Mouse (Mus musculus): ENCODE data around the gene Amhr2. TPM values are rescaled to one million over a fixed set of nuclear protein-coding genes. Genes with fewer than 3 reads are reported as not detected.

Amhr2 gene
- polyA plus RNA-seq (2016; fragmentation: Nextera tagmentation; extraction: Ambion mirVana), result 0.10 and 0.50 TPM in 2 replicates

DNA sequence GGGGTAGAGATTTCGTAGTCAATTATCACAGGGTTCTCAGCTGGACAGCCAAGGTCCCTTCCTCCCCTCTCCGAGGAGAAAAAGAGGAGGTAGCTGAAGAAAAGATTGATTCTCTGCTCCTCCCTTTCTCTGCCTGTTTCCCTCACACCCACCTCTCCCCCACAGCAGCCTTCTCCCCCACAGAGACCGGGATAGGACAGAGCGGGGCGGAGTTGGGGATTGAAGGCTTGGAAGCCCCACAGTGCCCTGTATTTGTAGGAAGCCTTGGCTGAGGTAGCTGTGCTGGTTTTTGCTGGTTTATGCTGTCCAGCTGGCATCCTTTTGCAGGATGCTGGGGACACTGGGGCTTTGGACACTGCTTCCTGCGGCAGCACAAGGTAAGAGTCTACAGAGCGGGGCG lies at the start of gene Amhr2:
Gene Amhr2 (plus strand): TSS at position 222 of the 400 bp plus-strand sequence.
- no peaks in the 10 kb centered on the region for H3K9me3 ChIP-seq (replicated peaks)
- peaks cover 9% of the 10 kb centered on the region for H3K4me1 ChIP-seq
- WGBS, result 68% methylated on average over 8 of the region's 8 CpGs

DNA sequence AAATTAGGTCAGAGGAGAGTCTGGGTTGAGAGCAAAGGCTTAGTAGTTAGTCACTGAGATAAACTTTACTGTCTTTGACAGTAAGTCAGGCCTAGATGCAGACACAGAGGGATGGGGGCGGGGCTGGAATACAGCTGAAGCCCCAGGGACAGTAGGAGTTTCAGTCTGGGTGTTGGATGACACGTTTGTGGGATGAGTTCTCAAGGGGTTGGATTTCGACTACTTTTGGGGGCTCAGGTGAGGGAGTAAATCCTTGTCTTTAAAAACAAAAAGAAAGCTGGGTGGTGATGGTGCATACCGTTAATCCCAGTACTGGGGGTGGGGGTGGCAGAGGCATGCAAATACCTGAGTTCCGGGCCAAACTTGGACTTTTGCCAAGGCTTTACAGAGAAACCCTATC lies 46.5 kb upstream of the Amhr2 start:
- H3K4me3 ChIP-seq, result peak overlapping the region; percentile 55; the same call in 1 of the 2 replicates
- H3K36me3 ChIP-seq, result no peaks in the 10 kb centered on the region
- no peak for DNase-seq (ENCODE audit: low spot score)
- peaks cover 35% of the 10 kb centered on the region for H3K4me1 ChIP-seq
- no peak overlapping the region for H3K27ac ChIP-seq (replicated peaks)
- H3K27me3 ChIP-seq (ENCODE audit: low read depth, poor library complexity, severe bottlenecking), result peaks cover 50% of the 10 kb centered on the region
- H3K9me3 ChIP-seq (replicated peaks), result no peaks in the 10 kb centered on the region
- WGBS, result 14% methylated on average over 5 of the region's 5 CpGs

More for the DNA sequence above, at the start of gene Amhr2:
- Histone ChIP-seq H3K27ac (replicated peaks) (no peak within 1 kb of the TSS), H3K27me3 (ENCODE audit: low read depth, poor library complexity, severe bottlenecking) (no peaks in the 10 kb centered on the region), H3K4me3 (no peak within 1 kb of the TSS), H3K36me3 (no peaks in the 10 kb centered on the region)
- no peak for DNase-seq (ENCODE audit: low spot score)

DNA sequence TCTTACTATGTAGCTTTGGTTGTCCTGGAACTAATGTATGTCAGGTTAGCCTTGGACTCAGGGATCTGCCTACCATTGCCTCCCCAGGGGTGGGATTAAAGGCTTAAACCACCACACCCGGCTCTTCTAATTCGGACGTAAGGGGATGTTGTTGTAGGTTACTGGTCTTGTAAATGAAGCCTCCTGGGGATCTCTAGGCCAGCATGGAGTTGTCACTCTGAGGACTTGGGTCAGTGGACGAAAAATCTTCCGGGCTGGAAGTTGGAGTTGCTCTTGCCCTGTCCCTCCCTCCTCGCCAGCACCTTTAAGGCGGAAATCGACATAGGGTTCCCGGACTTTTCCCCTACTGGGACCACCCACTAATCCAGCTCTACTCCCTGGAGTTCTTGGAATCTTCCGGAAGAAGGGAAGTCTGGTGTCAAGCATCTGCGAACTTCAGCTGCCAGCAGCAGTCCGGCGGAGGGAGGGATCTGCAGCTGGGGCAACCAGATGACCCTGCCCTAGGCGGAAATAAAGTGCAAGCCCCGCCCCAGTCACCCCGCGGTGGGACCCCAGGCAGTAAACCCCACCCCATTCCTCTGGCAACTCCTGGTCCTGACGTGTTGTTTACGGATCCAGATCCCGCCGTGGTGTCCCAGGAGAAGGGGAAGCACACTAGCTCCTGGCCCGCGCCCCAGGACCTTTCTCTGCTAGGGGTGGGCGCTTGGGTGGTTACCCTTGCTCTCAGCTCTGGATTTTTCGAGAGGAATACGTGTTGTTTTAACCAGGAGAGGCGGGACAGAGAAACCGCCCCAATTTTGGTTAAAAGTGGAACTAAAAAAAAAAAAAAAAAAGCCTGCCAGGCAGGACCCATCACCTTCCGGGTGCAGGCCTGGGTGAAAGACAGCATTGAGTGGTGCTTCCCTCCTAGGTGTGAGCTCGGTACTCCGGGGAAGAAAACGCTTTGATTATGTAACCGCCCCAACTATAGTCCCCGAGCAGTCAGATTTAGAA lies 45.6 kb upstream of the Amhr2 start:
- DNase-seq (ENCODE audit: low spot score), result peak; percentile 82
- Histone ChIP-seq H3K36me3 (no peaks in the 10 kb centered on the region), H3K9me3 (replicated peaks) (no peaks in the 10 kb centered on the region), H3K4me1 (peaks cover 28% of the 10 kb centered on the region), H3K27ac (replicated peaks) (peak overlapping the region; percentile 82), H3K27me3 (ENCODE audit: low read depth, poor library complexity, severe bottlenecking) (peaks cover 50% of the 10 kb centered on the region), H3K4me3 (peak overlapping the region; percentile 55)
- 4% methylated on average over 34 of the region's 34 CpGs for WGBS

DNA sequence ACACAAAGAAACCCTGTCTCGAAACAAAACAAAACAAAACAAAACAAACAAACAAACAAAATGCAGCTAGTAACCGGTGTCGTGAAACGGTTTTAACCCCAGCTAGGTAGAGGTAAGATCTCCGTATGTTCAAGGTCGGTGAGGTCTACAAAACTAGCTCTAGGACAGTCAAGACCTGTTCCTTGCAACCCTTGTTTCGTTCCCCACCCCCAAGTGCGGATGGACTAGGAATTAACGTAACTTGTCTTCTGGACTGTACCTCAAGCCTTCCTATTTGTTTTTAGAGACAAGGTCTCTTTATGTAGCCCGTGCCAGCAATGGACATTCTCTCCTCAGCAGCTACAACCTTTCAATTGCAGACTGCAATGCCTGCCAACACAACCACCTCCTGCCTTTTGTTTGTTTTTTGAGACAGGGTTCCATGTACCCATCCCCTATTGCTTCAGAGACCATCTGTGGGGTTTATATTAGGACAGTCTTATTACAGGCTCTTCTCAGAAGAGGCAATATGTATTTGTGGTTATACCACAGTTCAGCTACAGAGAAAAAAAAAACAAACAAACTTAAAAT lies 44.6 kb upstream of the Amhr2 start:
- peak overlapping the region; percentile 82; the same call in 1 of the 2 replicates for H3K27ac ChIP-seq (replicated peaks)
- no peak for DNase-seq (ENCODE audit: low spot score)
- H3K9me3 ChIP-seq (replicated peaks), result no peaks in the 10 kb centered on the region
- H3K4me1 ChIP-seq, result peaks cover 25% of the 10 kb centered on the region
- no peaks in the 10 kb centered on the region for H3K36me3 ChIP-seq
- no peak overlapping the region for H3K4me3 ChIP-seq
- WGBS, result 76% methylated on average over 10 of the region's 10 CpGs
- peaks cover 40% of the 10 kb centered on the region for H3K27me3 ChIP-seq (ENCODE audit: low read depth, poor library complexity, severe bottlenecking)

DNA sequence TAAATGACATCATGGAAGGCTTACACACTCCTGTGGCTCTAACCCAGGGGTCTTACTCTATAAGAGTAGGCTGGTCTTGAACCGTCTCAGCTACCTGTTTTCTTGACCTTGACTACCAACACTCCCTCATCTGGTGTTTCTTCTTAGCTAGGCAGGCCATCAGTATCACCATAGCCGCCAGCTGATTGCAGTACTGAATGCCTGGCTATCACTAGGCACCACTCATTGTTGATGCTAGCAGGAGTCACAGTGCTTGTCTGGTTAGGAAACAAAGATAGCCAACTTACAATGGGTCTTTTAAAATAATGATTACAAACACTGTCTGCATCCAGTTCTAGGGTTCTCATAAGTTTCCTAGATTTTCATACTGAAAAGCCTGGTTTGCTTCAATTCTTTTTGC lies 43.9 kb upstream of the Amhr2 start:
- Histone ChIP-seq H3K27ac (replicated peaks) (no peak overlapping the region), H3K27me3 (ENCODE audit: low read depth, poor library complexity, severe bottlenecking) (peaks cover 33% of the 10 kb centered on the region), H3K4me3 (no peak overlapping the region), H3K4me1 (peaks cover 25% of the 10 kb centered on the region), H3K36me3 (no peaks in the 10 kb centered on the region), H3K9me3 (replicated peaks) (no peaks in the 10 kb centered on the region)
- no peak for DNase-seq (ENCODE audit: low spot score)
- WGBS, result 67% methylated on average over 2 of the region's 2 CpGs

DNA sequence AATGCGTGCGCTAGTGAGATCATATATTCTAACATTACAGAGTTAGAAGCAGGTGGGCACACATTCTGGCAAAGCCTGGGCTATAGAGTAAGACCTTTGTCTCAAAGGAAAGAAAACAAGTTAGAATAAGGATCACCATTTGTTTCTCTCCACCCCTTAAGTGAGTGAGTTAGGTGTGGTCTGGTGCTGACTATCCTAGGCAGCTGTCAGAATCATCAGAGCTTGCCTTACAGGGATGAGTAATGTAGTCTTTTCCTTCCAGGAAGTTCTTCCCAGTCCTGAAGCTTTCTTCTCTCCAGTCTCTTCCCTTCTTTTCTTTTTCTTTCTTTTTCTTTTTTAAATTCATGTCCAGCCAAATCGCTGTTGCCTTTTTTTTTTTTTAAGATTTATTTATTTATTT lies 43.0 kb upstream of the Amhr2 start:
- DNase-seq (ENCODE audit: low spot score), result no peak
- H3K4me1 ChIP-seq, result peaks cover 33% of the 10 kb centered on the region
- H3K27ac ChIP-seq (replicated peaks), result no peak overlapping the region
- H3K36me3 ChIP-seq, result no peaks in the 10 kb centered on the region
- H3K9me3 ChIP-seq (replicated peaks), result no peaks in the 10 kb centered on the region
- WGBS, result 96% methylated on average over 3 of the region's 3 CpGs
- peaks cover 24% of the 10 kb centered on the region for H3K27me3 ChIP-seq (ENCODE audit: low read depth, poor library complexity, severe bottlenecking)
- H3K4me3 ChIP-seq, result no peak overlapping the region

DNA sequence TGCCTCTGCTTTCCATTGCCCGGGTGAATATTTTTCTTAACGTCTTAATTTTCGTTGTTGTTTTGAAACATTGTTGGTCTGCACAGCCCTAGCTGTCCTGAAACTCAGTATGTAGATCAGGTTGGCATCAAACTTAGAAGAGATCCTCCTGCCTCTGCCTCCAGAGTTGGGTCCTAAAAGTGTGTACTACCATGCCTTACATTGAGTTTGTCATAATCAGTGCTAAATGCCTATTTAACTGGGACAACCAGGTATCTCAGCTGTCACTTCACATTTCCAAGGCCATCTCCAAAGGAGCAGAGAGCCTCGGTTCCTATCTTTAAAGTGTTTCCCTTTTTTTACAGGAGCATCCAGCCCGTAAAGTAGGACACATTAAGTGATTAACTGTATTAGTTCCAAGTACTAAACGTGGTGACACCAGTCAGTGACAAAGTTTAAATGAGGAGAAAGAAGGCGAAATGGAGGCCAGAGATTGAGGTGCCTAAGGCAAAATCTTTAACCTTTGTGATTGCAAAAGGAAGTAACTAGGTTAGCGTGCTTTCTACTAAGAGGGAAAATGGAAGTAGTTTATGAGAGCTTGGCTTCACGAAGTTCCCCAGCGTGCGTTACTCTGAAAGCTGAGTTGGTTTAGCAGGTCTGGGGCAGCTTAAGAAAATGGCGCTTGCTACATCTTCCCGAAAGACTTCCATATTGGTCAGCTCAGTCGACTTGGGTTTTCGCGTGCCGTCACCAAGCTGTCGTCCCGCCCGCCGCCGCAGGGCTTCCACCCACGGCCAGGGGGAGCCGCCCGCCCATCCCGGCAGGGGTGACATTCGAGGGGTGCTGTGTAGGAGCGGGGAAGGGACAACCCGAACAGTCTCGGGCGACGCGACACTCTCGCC lies 40.3 kb upstream of the Amhr2 start:
- 17% methylated on average over 34 of the region's 34 CpGs for WGBS
- Histone ChIP-seq H3K4me3 (peak overlapping the region; percentile 96), H3K36me3 (peaks cover 24% of the 10 kb centered on the region), H3K27ac (replicated peaks) (peak overlapping the region; percentile 97), H3K9me3 (replicated peaks) (no peaks in the 10 kb centered on the region), H3K27me3 (ENCODE audit: low read depth, poor library complexity, severe bottlenecking) (0 out of 2 replicates have a peak, but pooled peaks cover 5% of the 10 kb centered on the region), H3K4me1 (peaks cover 46% of the 10 kb centered on the region)
- DNase-seq (ENCODE audit: low spot score), result no peak

DNA sequence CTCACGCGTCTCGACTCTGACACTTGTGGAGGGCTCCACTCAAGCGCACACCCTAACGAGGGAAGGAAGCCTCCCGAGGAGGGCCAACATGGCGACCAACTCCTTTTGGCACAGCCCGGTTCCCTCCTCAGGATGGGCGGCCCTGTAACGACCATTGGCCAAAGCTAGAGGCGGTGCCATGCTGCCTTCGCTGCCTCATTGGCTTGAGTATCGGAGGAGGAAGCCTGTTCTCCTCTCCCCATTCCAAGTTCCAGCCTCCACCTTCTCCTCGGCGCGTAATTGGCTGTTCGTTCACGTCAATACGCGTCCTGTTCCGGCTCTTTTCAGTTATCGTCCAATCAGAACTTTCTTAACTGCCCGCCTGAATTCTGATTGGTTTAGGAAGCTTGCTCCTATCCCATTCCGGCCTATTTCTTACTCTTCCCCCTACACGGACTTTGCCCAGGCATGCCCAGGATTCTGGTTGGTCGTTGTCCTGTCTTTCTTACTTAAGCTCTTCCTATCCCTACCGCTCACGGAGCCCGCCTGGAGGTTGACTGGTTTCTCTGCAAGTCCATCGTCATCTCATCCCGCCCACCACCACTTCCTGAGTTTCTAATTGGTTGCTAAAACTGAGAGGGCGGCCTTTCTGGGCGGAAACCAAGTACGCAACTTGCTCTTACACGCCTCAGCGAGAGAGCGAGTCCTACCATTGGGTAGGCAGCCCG lies 39.5 kb upstream of the Amhr2 start, which contains the start of gene Sp1:
Gene Sp1 (plus strand): TSS at position 655 of the 707 bp plus-strand sequence.
- Histone ChIP-seq H3K4me1 (peaks cover 50% of the 10 kb centered on the region), H3K36me3 (peaks cover 32% of the 10 kb centered on the region), H3K27me3 (ENCODE audit: low read depth, poor library complexity, severe bottlenecking) (0 out of 2 replicates have a peak, but pooled peaks cover 5% of the 10 kb centered on the region), H3K4me3 (peak within 1 kb of the TSS; percentile 96), H3K27ac (replicated peaks) (peak within 1 kb of the TSS; percentile 97), H3K9me3 (replicated peaks) (no peaks in the 10 kb centered on the region)
- WGBS, result under 1% methylated on average over 38 of the region's 38 CpGs
- DNase-seq (ENCODE audit: low spot score), result peak; percentile 100

DNA sequence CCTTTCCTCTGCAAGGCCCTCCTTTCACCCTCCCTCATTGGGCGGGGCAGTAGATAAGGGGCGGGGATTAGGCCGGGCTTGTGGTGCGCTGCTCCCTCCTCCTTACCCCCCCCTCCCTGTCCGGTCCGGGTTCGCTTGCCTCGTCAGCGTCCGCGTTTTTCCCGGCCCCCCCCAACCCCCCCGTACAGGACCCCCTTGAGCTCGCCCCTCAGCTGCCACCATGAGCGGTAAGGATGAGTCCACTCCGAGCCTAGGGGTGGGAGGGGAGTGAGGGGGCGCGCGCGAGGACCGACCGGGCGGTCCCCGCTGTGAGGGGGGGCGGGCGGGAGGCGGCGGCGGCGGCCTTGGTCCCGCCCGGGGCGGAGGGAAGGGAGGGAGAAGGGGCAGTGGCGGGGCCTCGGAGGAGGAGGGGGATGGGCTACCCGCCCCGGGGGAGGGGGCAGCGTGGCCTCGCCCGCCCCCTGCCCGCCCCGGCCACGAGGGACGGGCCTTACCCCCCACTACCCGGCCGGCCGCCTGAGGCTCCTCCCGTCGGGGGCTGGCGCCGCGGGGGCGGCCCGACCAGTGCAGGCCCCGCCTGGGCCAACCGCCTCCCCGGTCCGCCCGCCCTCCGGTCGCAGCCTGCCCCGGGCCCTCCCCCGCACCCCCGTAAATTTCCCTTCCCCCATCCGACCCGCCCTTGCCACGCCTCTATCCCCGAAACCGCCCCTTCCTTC lies 38.8 kb upstream of the Amhr2 start:
- Histone ChIP-seq H3K4me3 (peak overlapping the region; percentile 96), H3K4me1 (peaks cover 53% of the 10 kb centered on the region), H3K27me3 (ENCODE audit: low read depth, poor library complexity, severe bottlenecking) (0 out of 2 replicates have a peak, but pooled peaks cover under 1% of the 10 kb centered on the region), H3K36me3 (peaks cover 39% of the 10 kb centered on the region), H3K27ac (replicated peaks) (peak overlapping the region; percentile 97), H3K9me3 (replicated peaks) (no peaks in the 10 kb centered on the region)
- 0% methylated on average over 24 of the region's 69 CpGs for WGBS
- no peak for DNase-seq (ENCODE audit: low spot score)

DNA sequence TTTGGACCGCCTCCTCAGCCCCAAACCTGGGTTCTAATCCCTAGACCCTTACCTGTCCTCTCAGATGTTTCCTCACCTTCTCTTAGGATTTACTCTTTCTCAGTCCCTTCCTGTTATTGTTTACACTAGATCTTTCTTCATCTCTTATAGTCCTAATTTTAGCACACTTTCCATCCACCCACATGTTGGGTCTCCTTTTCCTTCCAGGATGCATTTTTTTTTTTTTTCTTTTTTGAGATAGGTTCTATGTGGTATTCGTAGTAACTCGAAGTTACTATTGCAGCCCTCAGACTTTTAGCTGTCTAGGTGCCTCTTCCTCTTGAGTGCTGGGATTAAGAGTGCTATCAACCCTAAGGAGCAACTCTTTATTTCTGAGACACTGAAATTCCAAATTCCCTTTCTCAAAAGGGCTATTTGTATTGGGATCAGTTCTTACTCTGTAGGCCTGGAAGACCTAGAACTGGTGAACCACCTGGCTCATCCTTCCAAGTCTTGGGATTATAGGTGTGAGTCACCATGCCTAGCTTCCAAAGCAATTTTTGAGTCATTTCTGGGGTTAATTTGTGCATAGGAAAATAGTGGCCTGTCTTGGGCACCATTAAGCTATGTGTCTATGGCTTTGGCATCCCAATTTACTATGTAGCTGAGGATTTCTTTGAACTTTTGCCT lies 38.1 kb upstream of the Amhr2 start:
- Histone ChIP-seq H3K4me3 (peak overlapping the region; percentile 96), H3K4me1 (peaks cover 53% of the 10 kb centered on the region)
- DNase-seq (ENCODE audit: low spot score), result no peak

More for the DNA sequence above, 38.1 kb upstream of the Amhr2 start:
- peaks cover 46% of the 10 kb centered on the region for H3K36me3 ChIP-seq
- no peaks in the 10 kb centered on the region for H3K27me3 ChIP-seq (ENCODE audit: low read depth, poor library complexity, severe bottlenecking)
- H3K27ac ChIP-seq (replicated peaks), result peak overlapping the region; percentile 97
- no peaks in the 10 kb centered on the region; the same call in 1 of the 2 replicates for H3K9me3 ChIP-seq (replicated peaks)
- 28% methylated on average over 3 of the region's 3 CpGs for whole genome bisulfite sequencing

Data from midbrain, embryonic 10.5 days (tissue).